Mouse (Mus musculus) brain, embryonic 18.5 days (tissue): ENCODE measurements around the gene Rab44.
"Not testable (repeated sequence)": the region's sequence is repeated elsewhere in the genome, so short reads cannot be mapped to it uniquely, and the experiment has no call there.

Experiments used
- DNase-seq: peaks from one replicate; pipeline ENCODE4 v3.0.0-alpha.2; 2012; ENCODE audit warnings: low read depth, low spot score

Gene Rab44

DNA sequence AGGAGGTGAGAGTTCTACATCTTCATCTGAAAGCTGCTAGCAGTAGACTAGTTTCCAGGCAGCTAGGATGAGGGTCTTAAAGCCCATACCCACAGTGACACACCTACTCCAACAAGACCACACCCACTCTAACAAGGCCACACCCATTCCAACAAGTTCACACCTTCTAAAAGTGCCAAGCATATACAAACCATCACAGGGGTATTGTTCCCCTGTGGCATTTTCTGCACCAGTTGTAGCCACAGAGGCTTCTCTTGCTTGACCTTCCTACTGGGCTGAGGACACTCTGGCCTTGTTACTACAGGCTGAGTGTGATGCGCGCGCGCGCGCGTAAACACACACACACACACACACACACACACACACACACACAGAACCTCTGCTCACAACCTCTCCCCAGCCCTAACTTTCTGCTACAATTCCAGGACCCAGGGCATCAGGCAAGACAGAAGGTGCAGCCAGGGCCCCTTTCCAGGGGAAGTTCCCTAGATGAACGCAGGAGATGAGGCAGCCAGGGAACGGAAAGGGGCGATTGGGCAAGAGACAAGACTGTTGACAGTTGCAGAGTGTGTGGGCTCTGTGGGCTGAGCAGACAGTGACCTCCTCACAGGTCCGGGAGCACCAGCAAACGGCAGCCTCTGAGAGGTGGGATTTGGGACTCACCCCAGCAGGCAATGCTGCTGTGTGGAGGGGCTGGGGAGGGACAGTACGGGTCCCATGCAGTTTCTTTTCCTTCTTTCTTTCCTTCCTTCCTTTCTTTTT, at the start of gene Rab44:
Rab44 (plus strand) TSS at position 555 of the 762 bp plus-strand sequence.
- no peak for DNase-seq

DNA sequence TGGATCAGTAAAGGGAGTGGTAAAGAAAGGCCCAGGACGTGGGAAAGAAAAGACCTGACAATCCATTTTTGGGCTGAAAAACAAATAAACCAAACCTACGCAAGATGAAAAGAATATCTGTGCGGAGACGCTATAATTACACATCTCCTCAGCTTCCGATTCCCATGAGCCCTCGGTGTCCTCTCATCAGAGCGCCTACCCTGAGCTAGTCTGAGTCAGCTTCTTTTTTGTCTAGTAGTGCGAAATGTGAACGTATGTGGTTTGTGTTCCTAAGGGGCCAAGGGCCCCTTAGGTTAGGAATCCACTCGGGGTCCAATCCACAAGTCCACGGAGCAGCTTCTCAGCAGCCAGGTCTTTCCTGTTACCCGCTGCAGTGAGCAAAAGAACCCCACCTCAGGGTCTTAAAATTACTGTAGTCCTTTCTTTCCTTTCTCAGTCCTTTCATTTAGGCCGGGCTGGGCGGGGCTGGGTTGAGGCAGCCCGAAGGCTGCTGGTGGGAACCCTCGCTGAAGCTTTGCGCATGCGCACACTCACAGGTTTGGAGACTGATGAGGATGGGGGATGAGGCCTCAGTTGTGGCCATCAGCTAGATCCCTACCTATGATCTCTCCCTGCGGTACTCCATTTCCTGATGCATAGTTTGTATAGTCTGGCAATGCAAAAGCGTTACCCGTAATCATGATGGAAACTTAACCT, 48.6 kb upstream of the Rab44 start:
- DNase-seq, result no peak

DNA sequence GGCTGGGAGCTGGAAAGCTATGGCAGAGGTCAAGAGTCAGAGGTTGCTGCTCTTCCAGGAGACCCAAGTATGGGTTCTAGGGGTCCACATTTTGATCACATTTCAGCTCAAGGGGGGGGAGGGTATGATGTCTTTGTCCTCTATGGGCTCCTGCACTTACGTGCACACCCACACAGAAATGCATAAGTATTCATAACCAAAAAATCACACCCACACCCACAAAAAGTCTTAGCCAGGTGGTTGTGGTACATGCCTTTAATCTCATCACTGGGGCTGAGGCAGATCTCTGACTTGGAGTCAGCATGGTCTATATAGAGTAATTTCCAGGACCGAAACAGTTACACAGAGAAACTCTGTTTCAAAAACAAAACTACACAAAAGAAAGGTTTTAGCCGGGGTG, 48.0 kb upstream of the Rab44 start:
- no peak for DNase-seq

DNA sequence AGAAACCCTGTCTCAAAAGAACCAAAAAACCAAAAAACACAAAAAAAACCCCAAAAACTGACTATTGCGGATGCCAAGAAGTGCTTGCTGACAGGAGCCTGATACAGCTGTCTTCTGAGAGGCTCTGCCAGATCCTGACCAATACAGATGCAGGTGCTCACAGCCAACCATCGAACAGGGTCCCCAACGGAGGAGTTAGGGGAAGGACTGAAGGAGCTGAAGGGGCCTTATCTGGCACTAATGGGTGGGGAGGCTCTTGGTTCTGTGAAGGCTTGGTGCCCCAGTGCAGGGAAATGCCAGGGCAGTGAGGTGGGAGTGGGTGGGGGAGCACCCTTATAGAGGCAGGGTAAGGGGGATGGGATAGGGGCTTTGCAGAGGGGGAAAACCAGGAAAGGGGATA, 46.5 kb upstream of the Rab44 start:
- DNase-seq, result not testable (repeated sequence)

DNA sequence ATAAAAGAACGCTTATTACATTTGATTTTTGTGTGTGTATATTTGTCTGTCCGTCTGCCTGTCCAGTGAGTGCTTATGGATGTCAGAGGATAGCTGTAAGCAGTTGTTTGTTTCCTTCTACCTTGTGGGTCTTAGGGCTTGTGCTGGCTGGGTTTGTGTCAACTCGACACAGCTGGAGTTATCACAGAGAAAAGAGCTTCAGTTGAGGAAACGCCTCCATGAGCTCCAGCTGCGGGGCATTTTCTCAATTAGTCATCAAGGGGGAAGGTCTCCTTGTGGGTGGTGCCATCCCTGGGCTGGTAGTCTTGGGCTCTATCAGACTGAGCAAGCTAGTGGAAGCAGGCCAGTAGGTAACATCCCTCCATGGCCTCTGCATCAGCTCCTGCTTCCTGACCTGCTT, 46.1 kb upstream of the Rab44 start:
- DNase-seq, result no peak

DNA sequence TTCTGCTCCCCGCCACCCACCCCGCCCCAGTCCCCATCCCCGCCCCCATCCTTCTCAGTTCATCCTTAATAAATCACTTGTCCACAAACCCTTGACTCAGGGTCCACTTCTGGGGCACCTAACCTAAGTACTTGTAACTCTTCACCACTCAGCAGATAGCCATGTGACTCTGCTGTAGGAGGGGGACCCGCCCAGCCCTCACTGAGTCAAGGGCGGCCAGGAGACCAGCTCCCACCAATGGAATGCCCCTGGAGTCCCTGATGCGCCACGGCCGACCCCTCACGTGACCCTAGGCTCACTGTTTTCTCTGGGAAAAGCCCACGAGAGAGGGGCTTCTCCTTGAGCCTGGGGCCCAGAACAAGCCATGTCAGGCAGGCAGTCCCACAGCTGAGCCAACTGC, 44.9 kb upstream of the Rab44 start:
- DNase-seq, result no peak

DNA sequence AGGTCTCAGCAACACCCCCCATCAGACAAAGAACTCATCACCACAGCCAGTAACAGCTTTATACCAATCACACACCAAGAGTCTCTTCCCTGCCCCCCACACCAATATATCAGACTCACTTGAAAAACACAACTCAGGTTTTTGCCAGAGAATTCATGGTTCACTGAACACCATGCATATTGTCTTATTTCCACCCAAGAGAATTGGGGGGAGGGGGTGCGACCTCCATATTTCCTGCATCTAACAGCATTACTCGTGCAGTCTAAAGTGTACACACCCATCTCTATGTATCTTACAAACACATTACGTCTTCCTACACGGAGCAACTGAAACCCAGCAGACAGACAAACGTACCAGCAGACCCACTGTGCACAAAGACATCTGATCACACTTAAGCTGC, 42.1 kb upstream of the Rab44 start:
- DNase-seq, result no peak

DNA sequence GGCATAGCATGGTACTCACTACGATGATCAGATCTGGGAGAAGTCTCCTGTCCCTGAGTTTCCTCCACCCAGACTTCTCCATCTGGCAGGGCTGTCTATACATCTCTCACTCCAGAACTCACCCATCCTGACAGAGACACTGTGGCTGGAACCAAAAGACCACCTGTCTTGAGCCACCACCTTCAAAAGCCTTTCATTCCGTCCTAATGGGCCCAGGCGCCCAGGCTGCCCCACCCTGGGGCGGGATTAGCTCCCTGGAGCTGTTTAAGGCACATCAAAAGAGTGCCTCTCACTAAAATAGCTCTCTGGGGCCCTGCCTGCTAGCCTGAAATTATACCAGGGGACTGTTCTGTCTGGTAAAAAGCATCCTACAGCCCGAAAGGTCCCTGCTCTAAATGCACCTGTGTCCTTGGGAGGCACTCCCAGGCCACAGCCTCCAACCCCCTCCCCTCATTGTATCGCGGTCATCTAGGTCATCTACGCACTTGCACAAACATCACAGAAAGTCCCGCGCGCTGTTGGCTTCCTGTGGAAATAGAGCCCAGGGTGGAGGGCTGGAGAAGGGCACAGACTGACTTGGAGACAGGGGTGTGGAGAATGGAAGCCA, 41.1 kb upstream of the Rab44 start:
- DNase-seq, result no peak

DNA sequence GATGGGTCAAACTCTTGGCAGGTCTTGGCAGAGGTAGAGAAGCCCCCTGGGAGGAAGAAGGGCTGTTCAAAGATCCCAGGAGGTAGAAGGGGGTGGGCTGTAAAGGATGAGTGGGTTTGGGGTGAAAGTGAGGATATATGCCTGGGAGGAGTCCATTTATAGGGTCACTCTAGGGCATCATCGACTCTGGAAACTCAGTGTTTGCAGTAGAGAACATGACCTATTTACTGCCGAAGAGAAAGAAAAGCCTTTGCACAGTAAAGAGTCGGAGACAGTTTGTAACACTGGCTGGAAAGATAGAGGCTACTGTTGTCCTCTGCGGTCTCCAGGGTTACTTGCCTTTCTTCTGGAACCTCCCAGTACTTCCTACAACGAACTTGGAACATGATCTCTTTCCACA, 40.6 kb upstream of the Rab44 start:
- DNase-seq, result no peak

DNA sequence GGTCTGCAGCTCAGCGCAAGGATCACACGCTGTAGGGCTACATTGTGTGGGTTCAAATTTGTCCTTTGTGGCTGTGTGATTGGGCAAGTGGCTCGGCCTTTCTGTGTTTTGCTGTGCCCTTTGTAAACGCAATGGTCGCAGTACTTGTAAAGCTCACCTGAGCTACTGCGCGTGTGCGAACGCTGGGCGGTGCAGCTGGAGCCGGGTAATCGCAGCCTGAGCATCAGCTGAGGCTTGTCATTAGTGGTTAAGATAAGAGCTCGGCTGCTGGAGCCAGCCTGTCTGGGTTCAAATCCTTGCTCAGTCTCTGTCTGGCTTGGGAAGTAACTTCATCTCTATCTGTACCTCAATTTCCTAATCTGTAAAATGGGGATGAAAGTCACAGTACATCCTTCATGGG, 39.9 kb upstream of the Rab44 start:
- DNase-seq, result no peak

DNA sequence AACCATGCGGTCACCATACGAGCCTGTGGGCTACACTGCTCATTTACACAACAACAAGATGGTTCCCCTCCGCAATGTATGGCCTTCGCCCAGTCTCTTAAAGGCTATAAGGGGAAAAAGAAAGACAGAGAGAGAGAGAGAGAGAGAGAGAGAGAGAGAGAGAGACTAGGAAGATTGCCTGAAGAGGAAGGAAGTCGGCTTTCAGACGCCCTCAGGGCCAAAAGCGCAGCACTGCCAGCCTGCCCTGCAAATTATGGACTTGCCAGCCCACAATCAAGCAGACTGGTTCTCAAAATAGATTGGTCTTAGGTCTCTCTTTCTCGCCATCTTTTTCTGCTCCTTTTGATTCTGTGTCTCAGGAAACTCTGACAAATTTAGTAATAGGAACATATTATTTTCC, 37.7 kb upstream of the Rab44 start:
- no peak for DNase-seq

DNA sequence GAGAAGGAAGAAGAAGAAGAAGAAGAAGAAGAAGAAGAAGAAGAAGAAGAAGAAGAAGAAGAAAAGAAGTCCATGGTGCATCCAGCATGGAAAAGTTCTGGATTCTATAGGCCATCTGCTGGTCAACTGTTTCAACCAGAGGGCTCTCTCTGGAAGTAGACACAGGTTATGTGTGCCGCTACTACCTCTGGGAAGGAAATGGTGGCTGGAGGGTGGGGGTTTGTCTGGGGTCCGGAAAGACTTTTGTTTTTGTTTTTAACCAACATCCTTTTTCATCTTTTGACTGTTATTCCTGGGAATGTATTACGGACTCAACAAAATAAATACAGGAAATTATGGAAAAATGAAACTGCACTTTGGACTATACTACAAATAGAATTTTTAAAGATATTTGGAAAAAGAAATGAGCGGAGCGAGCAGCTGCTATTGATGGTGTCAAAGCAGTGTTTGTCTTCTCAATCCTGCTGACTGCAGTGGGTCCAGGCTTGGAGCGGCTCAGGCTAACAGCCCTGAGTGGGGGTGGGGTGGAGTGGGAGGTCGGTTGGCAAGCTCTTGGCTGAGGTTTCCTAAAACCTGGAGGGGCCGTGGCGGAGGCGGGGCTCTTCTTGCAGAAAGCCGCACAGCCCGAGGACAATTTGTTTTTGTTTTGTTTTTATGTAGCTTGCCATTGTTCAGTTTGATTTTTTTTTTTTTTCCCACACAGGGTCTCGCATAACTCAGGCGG, 36.0 kb upstream of the Rab44 start:
- no peak for DNase-seq

DNA sequence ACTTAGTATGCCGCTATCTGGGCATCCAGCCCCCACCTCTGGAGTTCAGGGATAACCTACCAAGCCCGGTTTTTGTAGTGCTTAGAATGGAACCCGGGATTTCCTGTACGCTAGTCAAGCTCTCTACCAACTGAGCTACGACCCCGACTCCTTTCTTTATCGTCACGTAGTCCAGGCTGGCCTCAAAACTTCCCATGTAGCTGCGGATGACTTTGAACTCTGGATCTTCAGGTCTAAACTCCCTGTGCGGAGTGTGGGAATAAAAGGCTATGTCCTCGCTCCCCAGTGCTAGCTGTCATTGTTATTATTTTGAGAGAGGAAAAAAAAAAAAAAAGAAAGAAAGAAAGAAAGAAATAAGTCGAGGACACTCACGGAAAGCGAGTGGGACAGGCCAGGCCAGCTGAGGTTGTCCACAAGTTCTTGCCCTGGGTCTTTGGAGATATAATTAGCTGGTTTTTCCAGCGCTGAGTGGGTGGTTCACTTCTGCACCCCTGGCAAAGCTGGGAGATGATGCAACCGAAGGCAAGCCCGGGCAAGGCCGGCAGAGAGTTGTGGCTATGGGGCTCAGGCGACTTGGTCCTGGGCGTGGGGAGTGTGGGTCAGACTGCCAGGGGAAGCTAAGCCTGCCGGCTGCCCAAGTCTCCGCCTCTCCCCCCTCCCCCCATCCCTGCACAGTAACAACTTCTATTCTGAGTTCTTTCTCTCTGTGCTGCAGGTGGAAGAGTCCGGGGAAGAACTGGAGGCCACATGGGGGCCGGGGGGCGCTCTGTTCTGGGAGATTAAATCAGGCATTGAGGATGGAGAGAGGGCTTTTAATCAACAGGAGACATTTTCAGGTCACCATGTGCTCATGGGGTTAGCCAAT, 35.2 kb upstream of the Rab44 start:
- no peak for DNase-seq

DNA sequence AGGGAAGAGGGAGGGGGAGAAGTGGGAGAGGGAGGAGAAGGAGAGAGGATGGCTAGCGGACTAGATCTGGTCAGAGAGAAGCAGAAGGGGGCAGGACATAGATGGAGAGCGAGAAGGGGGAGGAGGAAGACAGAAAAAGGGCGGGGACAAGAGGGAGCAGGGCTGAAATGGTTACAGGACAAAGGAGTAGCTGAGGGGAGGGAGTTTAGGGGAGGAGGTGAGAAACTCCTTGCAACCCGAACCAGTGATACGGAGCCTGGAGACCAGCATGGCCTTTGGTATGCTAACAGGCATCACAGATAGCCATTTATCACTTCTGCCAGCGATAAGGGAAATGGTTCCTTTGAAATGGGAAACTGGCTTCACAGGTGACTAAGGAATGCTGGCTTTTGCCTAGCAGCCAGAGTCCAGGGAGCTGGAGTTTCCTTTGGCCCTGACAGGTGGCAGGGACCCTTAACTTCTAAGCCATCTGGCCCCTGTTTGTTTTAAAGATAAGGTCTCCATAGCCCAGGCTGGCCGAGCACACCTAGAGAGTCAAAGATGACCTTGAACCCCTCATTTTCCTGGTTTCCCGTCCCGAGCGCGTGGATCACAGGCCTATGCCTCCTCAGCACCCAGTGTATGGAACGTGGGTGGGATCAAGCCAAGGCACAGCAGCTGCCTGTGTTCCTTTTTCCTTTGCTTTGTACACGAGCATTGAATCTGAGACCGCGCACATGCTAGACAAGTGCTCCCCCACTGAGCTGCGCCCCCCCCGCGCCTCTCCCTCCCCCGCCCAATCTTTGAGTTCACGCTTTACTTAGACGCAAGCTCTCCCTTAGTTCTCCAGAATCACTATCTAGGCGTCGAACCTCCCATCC, 33.0 kb upstream of the Rab44 start:
- no peak for DNase-seq

DNA sequence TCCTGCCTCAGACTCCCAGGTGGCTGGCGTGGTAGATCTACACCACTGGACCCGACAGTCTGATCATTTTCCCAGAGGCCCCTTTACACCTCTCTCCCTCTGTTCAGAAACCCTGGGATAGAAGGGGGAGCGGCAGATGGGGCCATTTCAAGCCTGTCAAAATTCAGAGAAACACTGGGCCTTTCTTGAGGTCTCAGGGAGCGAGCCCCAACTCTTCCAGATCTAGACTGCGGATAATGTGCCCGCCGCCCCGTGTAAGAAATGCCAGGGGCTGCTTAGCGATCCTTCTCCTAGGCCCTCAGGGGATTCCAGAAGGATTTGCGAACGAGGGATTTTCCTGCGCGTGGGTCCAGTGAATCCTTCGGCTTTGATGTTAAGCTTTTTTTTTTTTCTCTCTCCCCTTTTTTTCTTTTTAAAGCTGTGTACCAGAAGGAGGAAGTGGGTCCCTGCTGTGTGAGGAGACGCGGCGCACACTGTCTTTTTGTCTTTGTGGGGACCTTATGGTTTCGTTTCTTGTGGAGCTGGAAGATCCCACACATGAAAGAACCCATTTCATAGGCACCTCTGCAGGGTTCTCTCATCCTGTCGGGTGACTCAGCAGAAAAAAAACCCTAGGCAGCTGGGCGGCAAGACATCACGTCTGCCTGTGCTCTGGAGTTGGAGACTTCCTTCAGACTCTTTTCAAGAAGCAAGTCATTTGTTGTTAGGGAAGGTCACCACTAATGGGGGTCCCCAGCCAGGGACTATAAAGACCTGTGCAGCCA, 32.1 kb upstream of the Rab44 start:
- DNase-seq, result no peak

DNA sequence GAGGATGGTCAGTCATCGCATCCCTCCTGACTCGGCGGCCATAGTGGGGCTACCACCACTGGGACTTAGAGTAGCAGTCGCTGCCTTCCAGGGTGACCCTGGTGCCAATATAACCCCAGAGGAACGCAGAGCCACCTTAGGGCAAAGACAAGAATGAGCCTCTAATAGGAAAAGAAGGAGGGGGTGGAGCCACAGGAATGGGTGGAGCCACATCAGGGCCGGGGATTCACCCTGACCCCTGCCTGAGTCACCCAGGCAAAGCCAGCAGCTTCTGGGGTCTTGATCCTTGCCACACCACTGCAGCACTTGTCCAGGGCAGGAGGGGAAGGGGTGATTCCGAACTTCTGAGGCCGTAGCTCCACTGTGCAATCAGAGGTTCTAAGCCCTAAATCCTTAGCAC, 30.4 kb upstream of the Rab44 start:
- no peak for DNase-seq

DNA sequence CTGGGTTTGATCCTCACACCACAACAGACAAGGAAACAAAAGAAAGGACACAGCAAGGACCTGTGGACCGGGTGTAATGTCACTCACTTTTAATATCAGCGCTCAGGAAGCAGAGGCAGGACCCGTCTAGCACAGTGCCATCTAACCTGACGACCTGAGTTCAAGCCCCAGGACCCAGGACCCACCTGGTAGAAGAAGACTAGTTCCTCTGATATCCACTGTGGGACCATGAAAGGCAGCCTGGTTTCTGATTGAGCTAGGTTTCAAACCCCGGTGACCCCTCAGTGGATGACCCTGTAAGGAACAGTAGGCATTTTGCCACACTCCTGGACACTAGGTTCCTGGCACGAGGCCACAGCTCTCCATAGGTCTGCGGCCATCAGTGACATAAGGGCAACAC, 29.3 kb upstream of the Rab44 start:
- DNase-seq, result no peak

DNA sequence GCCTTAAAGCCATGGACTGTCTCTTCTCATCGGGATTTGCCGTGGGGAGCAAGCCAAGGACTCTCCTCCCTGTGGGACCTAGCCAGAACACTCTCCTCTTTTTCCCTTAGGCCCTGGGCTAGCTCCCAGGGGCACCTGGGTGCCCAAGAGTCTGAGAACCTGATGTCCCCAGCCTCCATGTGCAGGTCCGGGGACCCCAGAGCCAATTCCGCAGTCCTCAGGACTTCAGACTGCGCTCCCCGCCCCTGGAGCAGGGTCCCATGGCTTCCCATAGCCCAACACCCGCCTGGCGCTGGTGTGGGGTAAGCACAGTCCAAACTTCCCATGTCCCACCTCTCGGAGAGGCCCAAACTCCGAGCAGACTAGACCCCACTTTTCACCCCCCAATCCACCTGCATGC, 28.7 kb upstream of the Rab44 start:
- no peak for DNase-seq

DNA sequence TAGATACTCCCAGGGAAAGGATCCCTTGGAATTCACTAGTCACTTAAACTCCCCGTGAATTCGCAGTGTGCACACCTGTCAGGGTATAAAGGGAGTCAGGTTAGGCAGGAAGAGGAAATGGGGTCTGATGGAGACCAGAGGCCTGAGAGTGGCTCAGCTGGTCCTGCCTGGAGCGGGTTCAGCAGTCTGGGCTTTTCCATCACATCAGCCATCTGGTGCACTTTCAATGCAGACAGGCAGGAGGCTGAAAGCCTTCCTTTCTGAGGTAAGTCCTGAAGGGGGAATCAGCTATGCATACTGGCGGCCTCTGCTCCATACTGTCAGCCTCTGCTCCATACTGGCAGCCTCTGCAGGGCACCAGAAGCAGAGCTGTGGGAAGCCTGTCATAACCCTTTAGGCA, 27.0 kb upstream of the Rab44 start:
- no peak for DNase-seq

DNA sequence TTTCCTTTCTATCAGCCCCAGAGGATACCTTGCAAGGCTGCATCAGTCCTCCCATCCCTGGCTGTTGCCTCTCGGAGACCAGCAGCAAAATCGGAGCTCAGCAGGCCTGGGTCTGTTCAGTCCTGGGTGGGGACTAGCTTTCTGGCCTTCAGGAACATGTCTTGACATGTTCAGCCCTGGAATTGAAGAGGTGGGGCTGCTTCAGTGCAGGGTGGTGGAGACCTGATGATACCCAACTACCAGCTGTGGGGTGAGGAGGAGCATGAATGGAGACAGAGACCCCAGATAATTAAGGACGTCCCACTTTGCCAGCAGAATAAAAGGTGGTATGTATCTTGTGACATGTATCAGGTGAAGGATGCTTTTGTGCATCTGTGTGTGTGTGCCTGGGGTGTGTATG, 23.2 kb upstream of the Rab44 start, which contains the start of gene Cdkn1a:
Cdkn1a (plus strand) TSS at position 201 of the 400 bp plus-strand sequence.
- DNase-seq, result no peak
